Mouse (Mus musculus): ENCODE results near the gene Znrf2.

- TF ChIP-seq CTCF (conservative IDR thresholded peaks at IDR 0.05; ENCODE audit: low read length): no peak
- no peak for TF ChIP-seq POU5F1 (IDR thresholded peaks at IDR 0.05; ENCODE audit: borderline replicate concordance, low read length)
- no peak for TF ChIP-seq NANOG (IDR thresholded peaks at IDR 0.05; ENCODE audit: borderline replicate concordance, low read length)
Measured at GRCm38 (mm10) chr6:54819746-54820145, 3.0 kb downstream of the Znrf2 start.

All from E14TG2a.4 (cell line).